Mouse (Mus musculus) forebrain, embryonic 11.5 days (tissue): Measurements from ENCODE around the gene Gm32742. TPM values are rescaled to one million over a fixed set of nuclear protein-coding genes. Genes with fewer than 3 reads are reported as not detected.

Experiments
- ATAC-seq: fragments of 200-750 bp; cut with Nextera tagmentation; replicated peaks from 2 replicates; pipeline ENCODE4 v1.8.0; 2017; ENCODE audit warnings: moderate TSS enrichment; ENCODE audit not compliant: low FRiP score
- DNase-seq: peaks from one replicate; pipeline ENCODE4 v3.0.0-alpha.2; 2017; ENCODE audit warnings: low spot score
- H3K27ac ChIP-seq: fragments of 300-500 bp; sonication (generic); 2 replicates; pipeline ENCODE4 v1.5.1; 2014; ENCODE audit warnings: low read depth, low read length
- H3K27me3 ChIP-seq: fragments of 300-500 bp; sonication (generic); 2 replicates; pipeline ENCODE4 v1.6.1; 2014; ENCODE audit warnings: mild to moderate bottlenecking, low read length, mixed read lengths; ENCODE audit not compliant: control insufficient read depth, insufficient read depth
- H3K36me3 ChIP-seq: fragments of 300-500 bp; sonication (generic); 2 replicates; pipeline ENCODE4 v1.6.1; 2014; ENCODE audit warnings: mild to moderate bottlenecking, low read length, moderate library complexity, mixed read lengths; ENCODE audit not compliant: control insufficient read depth, insufficient read depth
- H3K4me1 ChIP-seq: fragments of 300-500 bp; sonication (generic); replicated peaks from 2 replicates; pipeline ENCODE4 v1.6.1; 2014; ENCODE audit warnings: low read length, mixed read lengths; ENCODE audit not compliant: control insufficient read depth, insufficient read depth
- H3K4me2 ChIP-seq: fragments of 300-500 bp; sonication (generic); 2 replicates; pipeline ENCODE4 v1.6.1; 2014; ENCODE audit warnings: low read depth, mild to moderate bottlenecking, low read length, moderate library complexity, mixed read lengths; ENCODE audit not compliant: severe bottlenecking
- H3K4me3 ChIP-seq: fragments of 300-500 bp; sonication (generic); 2 replicates; pipeline ENCODE4 v1.5.1; 2014; ENCODE audit warnings: low read depth, low read length
- H3K9ac ChIP-seq: fragments of 300-500 bp; sonication (generic); 2 replicates; pipeline ENCODE4 v1.6.1; 2014; ENCODE audit warnings: low read length
- H3K9me3 ChIP-seq: fragments of 300-500 bp; sonication (generic); 2 replicates; pipeline ENCODE4 v1.6.1; 2016; ENCODE audit warnings: low read length, mixed read lengths; ENCODE audit not compliant: control insufficient read depth
- WGBS: fragments of 180-500 bp; shearing (Covaris S2); extraction: QIAGEN DNeasy Blood & Tissue Kit; methylation state at CpG from one replicate; pipeline ENCODE4 v1.1.7; 2014; 5-methylcytosine and 5-hydroxymethylcytosine counted together
- polyA plus RNA-seq: library from polyadenylated mRNA; unstranded; fragments of >200 nt; fragmentation: Nextera tagmentation; extraction: Ambion mirVana; gene quantifications from 2 replicates; pipeline ENCODE4 v1.2.1, GENCODE M21; 2014

The Gm32742 gene
- not detected in 2 replicates for polyA plus RNA-seq

- ATAC-seq (no peak), DNase-seq (no peak)
- Histone ChIP-seq H3K36me3 (no peaks in the 10 kb centered on the region), H3K27me3 (no peaks in the 10 kb centered on the region), H3K4me2 (no peak within 1 kb of the TSS), H3K9me3 (no peaks in the 10 kb centered on the region), H3K27ac (no peak within 1 kb of the TSS), H3K9ac (no peak within 1 kb of the TSS), H3K4me3 (no peak within 1 kb of the TSS), H3K4me1 (no peaks in the 10 kb centered on the region)
- 48% methylated on average over 6 of the region's 6 CpGs for WGBS
Observed at GRCm38 (mm10) chr9:51165312-51166180, at the start of gene Gm32742. Gene Gm32742 (minus strand): TSS chr9:51165517.

- Histone ChIP-seq H3K9ac (no peak overlapping the region), H3K27me3 (no peaks in the 10 kb centered on the region), H3K4me2 (no peak overlapping the region), H3K4me3 (no peak overlapping the region), H3K36me3 (no peaks in the 10 kb centered on the region), H3K4me1 (no peaks in the 10 kb centered on the region), H3K27ac (no peak overlapping the region), H3K9me3 (no peaks in the 10 kb centered on the region)
- WGBS: 92% methylated on average over 6 of the region's 6 CpGs
- DNase-seq (no peak), ATAC-seq (no peak)
Observed at GRCm38 (mm10) chr9:51213729-51214237, 48.5 kb upstream of the Gm32742 start.

- DNase-seq (no peak), ATAC-seq (no peak)
- Histone ChIP-seq H3K4me2 (no peak within 1 kb of the TSS), H3K4me3 (no peak within 1 kb of the TSS), H3K9me3 (no peaks in the 10 kb centered on the region), H3K36me3 (no peaks in the 10 kb centered on the region), H3K4me1 (no peaks in the 10 kb centered on the region), H3K27me3 (no peaks in the 10 kb centered on the region), H3K9ac (no peak within 1 kb of the TSS), H3K27ac (no peak within 1 kb of the TSS)
- WGBS: 82% methylated on average over 20 of the region's 20 CpGs
Observed at GRCm38 (mm10) chr9:51213023-51213728, 47.9 kb upstream of the Gm32742 start, which contains the start of gene Pou2af1. Gene Pou2af1 (plus strand): TSS chr9:51213708.

- H3K27ac ChIP-seq: no peak overlapping the region
- H3K9me3 ChIP-seq: no peaks in the 10 kb centered on the region
- no peaks in the 10 kb centered on the region for H3K36me3 ChIP-seq
- H3K4me1 ChIP-seq: no peaks in the 10 kb centered on the region
- no peak overlapping the region for H3K4me2 ChIP-seq
- ATAC-seq (no peak), DNase-seq (no peak)
- 83% methylated on average over 6 of the region's 6 CpGs for WGBS
- no peak overlapping the region for H3K9ac ChIP-seq
- no peaks in the 10 kb centered on the region for H3K27me3 ChIP-seq
- no peak overlapping the region for H3K4me3 ChIP-seq
Observed at GRCm38 (mm10) chr9:51211191-51211590, 45.9 kb upstream of the Gm32742 start.

GRCm38 (mm10) chr9:51208974-51209332 is 43.6 kb upstream of the Gm32742 start:
- no peaks in the 10 kb centered on the region for H3K36me3 ChIP-seq
- no peak overlapping the region for H3K9ac ChIP-seq
- no peaks in the 10 kb centered on the region for H3K4me1 ChIP-seq
- 86% methylated on average over 2 of the region's 2 CpGs for WGBS
- no peak for ATAC-seq
- H3K4me2 ChIP-seq: no peak overlapping the region
- no peaks in the 10 kb centered on the region for H3K27me3 ChIP-seq
- no peaks in the 10 kb centered on the region for H3K9me3 ChIP-seq
- H3K4me3 ChIP-seq: no peak overlapping the region
- no peak for DNase-seq
- H3K27ac ChIP-seq: no peak overlapping the region

GRCm38 (mm10) chr9:51194790-51195189 is 29.5 kb upstream of the Gm32742 start:
- Histone ChIP-seq H3K27me3 (no peaks in the 10 kb centered on the region), H3K27ac (no peak overlapping the region), H3K36me3 (no peaks in the 10 kb centered on the region), H3K4me1 (no peaks in the 10 kb centered on the region), H3K9me3 (no peaks in the 10 kb centered on the region), H3K9ac (no peak overlapping the region), H3K4me2 (no peak overlapping the region), H3K4me3 (no peak overlapping the region)
- WGBS: 77% methylated on average over 4 of the region's 4 CpGs
- DNase-seq (no peak), ATAC-seq (no peak)

GRCm38 (mm10) chr9:51190655-51191054 is 25.3 kb upstream of the Gm32742 start:
- Histone ChIP-seq H3K9me3 (no peaks in the 10 kb centered on the region), H3K27me3 (no peaks in the 10 kb centered on the region), H3K4me2 (no peak overlapping the region), H3K4me3 (no peak overlapping the region), H3K36me3 (no peaks in the 10 kb centered on the region), H3K4me1 (no peaks in the 10 kb centered on the region), H3K9ac (no peak overlapping the region), H3K27ac (no peak overlapping the region)
- ATAC-seq (no peak), DNase-seq (no peak)
- WGBS: 89% methylated on average over 3 of the region's 3 CpGs

- Histone ChIP-seq H3K9me3 (no peaks in the 10 kb centered on the region), H3K4me2 (no peak overlapping the region), H3K9ac (no peak overlapping the region), H3K4me3 (no peak overlapping the region), H3K36me3 (no peaks in the 10 kb centered on the region), H3K27ac (no peak overlapping the region), H3K4me1 (no peaks in the 10 kb centered on the region), H3K27me3 (no peaks in the 10 kb centered on the region)
- ATAC-seq (no peak), DNase-seq (no peak)
- WGBS: 80% methylated on average over 5 of the region's 5 CpGs
Observed at GRCm38 (mm10) chr9:51185871-51186270, 20.6 kb upstream of the Gm32742 start.
